In genomic region chr2:26534616-26535015, GRCm38 (mm10) we compare ENCODE assay signal across 9 mouse cellular contexts. TPM values are rescaled to one million over a fixed set of nuclear protein-coding genes. Genes with fewer than 3 reads are reported as not detected.
A peak's percentile ranks its signal among the peaks of the same experiment; 100 is the strongest.
DNase-seq lines count a peak whose midpoint lies in the region; ATAC-seq and TF ChIP-seq lines count a peak whose summit lies in the region.
"Had no signal": no experiment of that assay in that cellular context is flagged by ENCODE, and none has a peak within 500 bp of the region (broad histone marks: within the 10 kb centered on the region; RNA-seq: fewer than 3 reads in every experiment).

No protein-coding gene starts in this region.

- DNase-seq in urinary bladder, postnatal 14 days (ENCODE audit: low spot score), result peak; percentile 52
- no peak for DNase-seq in urinary bladder, postnatal 10 days (ENCODE audit: low spot score)
- DNase-seq in forebrain, embryonic 14.5 days (ENCODE audit: low spot score), result no peak
- DNase-seq in heart, postnatal 36 days, result peak; percentile 77 to 78
- DNase-seq in limb, embryonic 10.5 days (ENCODE audit: low spot score), result no peak
- DNase-seq in natural killer cell, adult 2 months (ENCODE audit: low spot score in 2 of 2), result peak; percentile 12 to 19
- DNase-seq in cerebellum, adult 2 months, result no peak

- H3K27me3 ChIP-seq in forebrain, embryonic 14.5 days (replicated peaks; ENCODE audit: control insufficient read depth, insufficient read depth, low read length), result no peaks in the 10 kb centered on the region
- peaks cover 2% of the 10 kb centered on the region; the same call in 1 of the 2 replicates for H3K27me3 ChIP-seq in limb, embryonic 10.5 days (ENCODE audit: low read depth, poor library complexity, severe bottlenecking)
- H3K27me3 ChIP-seq in cerebellum, adult 2 months (ENCODE audit: control insufficient read depth, insufficient read depth, low read length), result no peaks in the 10 kb centered on the region

- no peak for TF ChIP-seq CTCF in cerebellum, adult 2 months (IDR thresholded peaks at IDR 0.05; ENCODE audit: borderline replicate concordance, insufficient read depth, low read depth, low read length)

- peak overlapping the region; percentile 65; the same call in 1 of the 2 replicates for H3K27ac ChIP-seq in forebrain, embryonic 14.5 days (ENCODE audit: low read depth, low read length)
- peak overlapping the region; percentile 39; the same call in 1 of the 2 replicates for H3K27ac ChIP-seq in limb, embryonic 10.5 days
- H3K27ac ChIP-seq in cerebellum, adult 2 months (ENCODE audit: insufficient read depth, low read length), result no peak overlapping the region

- no peak overlapping the region for H3K4me2 ChIP-seq in forebrain, embryonic 14.5 days (ENCODE audit: low read length)

- peaks cover 17% of the 10 kb centered on the region for H3K4me1 ChIP-seq in forebrain, embryonic 14.5 days (ENCODE audit: control insufficient read depth, insufficient read depth, low read length)
- peaks cover 22% of the 10 kb centered on the region; the same call in 1 of the 2 replicates for H3K4me1 ChIP-seq in limb, embryonic 10.5 days
- H3K4me1 ChIP-seq in cerebellum, adult 2 months (ENCODE audit: control insufficient read depth, insufficient read depth, low read length), result no peaks in the 10 kb centered on the region; the same call in 1 of the 2 replicates

- no peaks in the 10 kb centered on the region for H3K36me3 ChIP-seq in forebrain, embryonic 14.5 days (ENCODE audit: control insufficient read depth, insufficient read depth, low read length)
- H3K36me3 ChIP-seq in limb, embryonic 10.5 days, result no peaks in the 10 kb centered on the region

- WGBS in forebrain, embryonic 14.5 days, result 60% methylated on average over 2 of the region's 2 CpGs
- 80% methylated on average over 2 of the region's 2 CpGs for WGBS in limb, embryonic 10.5 days
- WGBS in cerebellum, adult 2 months, result 18% methylated on average over 2 of the region's 2 CpGs

- no peak overlapping the region for H3K4me3 ChIP-seq in forebrain, embryonic 14.5 days (ENCODE audit: low read depth, low read length)
- H3K4me3 ChIP-seq in limb, embryonic 10.5 days, result no peak overlapping the region
- no peak overlapping the region for H3K4me3 ChIP-seq in cerebellum, adult 2 months (replicated peaks; ENCODE audit: insufficient read depth, low read depth, low read length)

- no peak overlapping the region for H3K9ac ChIP-seq in forebrain, embryonic 14.5 days (ENCODE audit: low read length)

- ATAC-seq in forebrain, embryonic 14.5 days, result no peak
- ATAC-seq in activated CD4-positive, CD25-positive, alpha-beta regulatory T cell, adult 4 months, result no peak

- no peak for TF ChIP-seq POLR2A in cerebellum, adult 2 months (IDR thresholded peaks at IDR 0.05; ENCODE audit: borderline replicate concordance, insufficient read depth, low read length)

- intact Hi-C loops in heart, postnatal 36 days (cut with DNase I), result no loop called here

- no peaks in the 10 kb centered on the region for H3K9me3 ChIP-seq in forebrain, embryonic 14.5 days (replicated peaks; ENCODE audit: control insufficient read depth, low read length)
- H3K9me3 ChIP-seq in limb, embryonic 10.5 days (replicated peaks), result no peaks in the 10 kb centered on the region

RNA-seq across cellular contexts. Expression of gene Notch1, which starts 18.2 kb away (rescaled TPM):
- 30.3 and 32.3 TPM in 2 replicates for polyA plus RNA-seq in forebrain, embryonic 14.5 days (2014; fragmentation: Nextera tagmentation; extraction: Ambion mirVana)
- 10 to 100 TPM; 29.5 to 34.0 TPM for total RNA-seq in heart, postnatal 36 days (2021)
- 8.5 and 11.8 TPM in 2 replicates for polyA plus RNA-seq in limb, embryonic 10.5 days (2016; fragmentation: Nextera tagmentation; extraction: Ambion mirVana)
- 10 to 100 TPM; 22.2 to 28.7 TPM for polyA plus RNA-seq in activated CD4-positive, CD25-positive, alpha-beta regulatory T cell, adult 4 months (2017; shearing (Covaris generic))
- polyA plus RNA-seq in cerebellum, adult 2 months (2012; rRNA removed), result 10.5 and 11.6 TPM in 2 replicates

RNA-seq across cellular contexts. Expression of gene Egfl7, which starts 45.2 kb away (rescaled TPM):
- polyA plus RNA-seq in forebrain, embryonic 14.5 days (2014; fragmentation: Nextera tagmentation; extraction: Ambion mirVana), result 52.5 and 52.8 TPM in 2 replicates
- total RNA-seq in heart, postnatal 36 days (2021), result 100 to 1,000 TPM; 146 to 183 TPM
- polyA plus RNA-seq in limb, embryonic 10.5 days (2016; fragmentation: Nextera tagmentation; extraction: Ambion mirVana), result 96.5 and 97.2 TPM in 2 replicates
- 1 to 10 TPM in 1 of 2 experiments, under 1 TPM in 1; 0.95 to 1.3 TPM for polyA plus RNA-seq in activated CD4-positive, CD25-positive, alpha-beta regulatory T cell, adult 4 months (2017; shearing (Covaris generic))
- 87.1 and 93.0 TPM in 2 replicates for polyA plus RNA-seq in cerebellum, adult 2 months (2012; rRNA removed)

RNA-seq across cellular contexts. Expression of gene Gm20532, which starts 51.8 kb away (rescaled TPM):
- not detected in 2 replicates for polyA plus RNA-seq in forebrain, embryonic 14.5 days (2014; fragmentation: Nextera tagmentation; extraction: Ambion mirVana)
- total RNA-seq in heart, postnatal 36 days (2021), result not detected
- polyA plus RNA-seq in limb, embryonic 10.5 days (2016; fragmentation: Nextera tagmentation; extraction: Ambion mirVana), result not detected in 2 replicates
- not detected for polyA plus RNA-seq in activated CD4-positive, CD25-positive, alpha-beta regulatory T cell, adult 4 months (2017; shearing (Covaris generic))
- not detected in 2 replicates for polyA plus RNA-seq in cerebellum, adult 2 months (2012; rRNA removed)
- total RNA-seq: layer of hippocampus, adult 8-10 months had no signal

Comparison
In these comparisons a context has a peak if more than half of its experiments do, and no peak if none do; other contexts are left out.
1. DNase-seq: peak in urinary bladder, postnatal 14 days (single experiment), heart, postnatal 36 days (2 of 2) and natural killer cell, adult 2 months (2 of 2); none in urinary bladder, postnatal 10 days (single experiment), forebrain, embryonic 14.5 days (single experiment), limb, embryonic 10.5 days (single experiment) and cerebellum, adult 2 months (0 of 2).
2. RNA of gene Egfl7, which starts 45.2 kb away (polyA plus RNA-seq): 96.5 to 97.2 TPM in limb, embryonic 10.5 days, 87.1 to 93.0 TPM in cerebellum, adult 2 months and 52.5 to 52.8 TPM in forebrain, embryonic 14.5 days; 0.95 to 1.3 TPM in activated CD4-positive, CD25-positive, alpha-beta regulatory T cell, adult 4 months; every median in the first group is over 10 times any median in the second.